Mouse (Mus musculus): ENCODE data around the gene Fam167b.

DNA sequence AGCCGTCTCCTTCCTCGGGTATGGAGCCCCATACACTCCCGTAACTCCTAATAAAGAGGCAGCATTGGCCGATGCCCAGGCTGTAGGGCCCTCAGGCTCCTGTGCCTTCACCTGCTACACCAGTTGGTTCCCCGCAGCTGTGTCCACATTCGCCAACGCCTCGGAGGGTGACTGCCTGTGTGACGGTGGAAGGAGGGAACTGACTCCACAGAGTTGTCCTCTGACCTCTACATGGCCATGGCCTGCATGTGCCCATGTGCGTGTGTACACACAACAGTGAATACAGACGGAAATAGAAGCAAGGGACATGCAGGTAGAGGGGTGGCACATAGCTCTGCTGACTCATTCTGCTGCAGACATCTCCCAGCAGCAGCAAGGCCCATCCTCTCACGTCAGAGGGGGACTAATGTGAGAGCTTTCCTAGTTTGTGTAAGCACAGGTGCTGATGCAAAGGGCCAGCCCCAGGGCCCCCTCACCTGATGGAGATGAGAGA, 30.8 kb upstream of the Fam167b start:
- TF ChIP-seq EP300 (IDR thresholded peaks at IDR 0.05; ENCODE audit: insufficient read depth, low read depth, low read length), result no peak
- no peak for TF ChIP-seq CTCF (IDR thresholded peaks at IDR 0.05)
- TF ChIP-seq POLR2A (IDR thresholded peaks at IDR 0.05; ENCODE audit: insufficient read depth, low read depth, low read length), result no peak

All from heart, adult 2 months (tissue).